Mouse (Mus musculus) CH12.LX (cell line): Measurements from ENCODE around the gene Cds1. TPM values are rescaled to one million over a fixed set of nuclear protein-coding genes. Genes with fewer than 3 reads are reported as not detected.

Source experiments
- DNase-seq: peaks from one replicate; pipeline ENCODE4 v3.0.0-alpha.2; 2013; ENCODE audit errors: extremely low read depth
- H3K27ac ChIP-seq: 2 replicates; pipeline ENCODE4 v1.5.1; 2012; ENCODE audit warnings: low read depth, mild to moderate bottlenecking, control low read depth, moderate library complexity; ENCODE audit not compliant: insufficient read depth
- H3K27me3 ChIP-seq: replicated peaks from 2 replicates; pipeline ENCODE3; 2012; ENCODE audit warnings: inconsistent platforms
- H3K36me3 ChIP-seq, 2 experiments: replicated peaks in 1 of 2; 2 replicates each; pipeline versions ENCODE3 to v1.6.1; 2012; ENCODE audit warnings: inconsistent platforms in 1 of 2, low read length in 1 of 2, mild to moderate bottlenecking in 1 of 2, mixed read lengths in 1 of 2, moderate library complexity in 1 of 2; ENCODE audit not compliant: control insufficient read depth in 1 of 2, insufficient read depth in 1 of 2
- H3K4me1 ChIP-seq, 2 experiments: 2 replicates each; pipeline ENCODE4 v1.6.1; 2012; ENCODE audit warnings: inconsistent platforms in 1 of 2, moderate library complexity in 1 of 2; ENCODE audit not compliant: insufficient read depth in 2 of 2, control insufficient read depth in 1 of 2
- H3K4me2 ChIP-seq: 2 replicates; pipeline ENCODE4 v1.6.1; 2012; ENCODE audit warnings: low read depth, mild to moderate bottlenecking, control low read depth; ENCODE audit not compliant: poor library complexity, insufficient read depth, severe bottlenecking
- H3K4me3 ChIP-seq, 3 experiments: fragments of 150-350 bp in 1 of 3; sonication (generic) in 1 of 3; replicated peaks in 1 of 3; 2 replicates each; pipeline versions ENCODE3 to v1.5.1; 2011 to 2012; ENCODE audit warnings: low read depth in 2 of 3, low read length in 2 of 3, mild to moderate bottlenecking in 2 of 3, moderate library complexity in 2 of 3, control low read depth in 1 of 3, improper control_type of control experiment in 1 of 3, inconsistent platforms in 1 of 3, mixed read lengths in 1 of 3; ENCODE audit not compliant: poor library complexity in 1 of 3
- H3K79me2 ChIP-seq: replicated peaks from 2 replicates; pipeline ENCODE4 v1.6.1; 2012; ENCODE audit warnings: mild to moderate bottlenecking, moderate library complexity; ENCODE audit not compliant: control insufficient read depth, poor library complexity, insufficient read depth, severe bottlenecking; ENCODE audit errors: extremely low read depth
- H3K9ac ChIP-seq: 2 replicates; pipeline ENCODE4 v1.6.1; 2012; ENCODE audit warnings: low read depth, mild to moderate bottlenecking, control low read depth, moderate library complexity; ENCODE audit not compliant: insufficient read depth
- H3K9me3 ChIP-seq: replicated peaks from 2 replicates; pipeline ENCODE3; 2012; ENCODE audit warnings: low read length, inconsistent platforms, mixed read lengths
- BHLHE40 ChIP-seq: IDR thresholded peaks from 2 replicates; pipeline ENCODE4 v1.6.1; 2011; ENCODE audit warnings: mild to moderate bottlenecking, low read depth, low read length, improper control_type of control experiment
- E2F4 ChIP-seq: IDR thresholded peaks from 2 replicates; pipeline ENCODE4 v1.6.1; 2011; ENCODE audit warnings: low read depth, low read length, improper control_type of control experiment; ENCODE audit not compliant: insufficient replicate concordance
- IRF4 ChIP-seq: IDR thresholded peaks from 2 replicates; pipeline ENCODE4 v1.6.1; 2014; ENCODE audit warnings: low read depth, mild to moderate bottlenecking, inconsistent platforms, low read length, improper control_type of control experiment
- KAT2A ChIP-seq: IDR thresholded peaks from 2 replicates; pipeline ENCODE4 v1.6.1; 2012; ENCODE audit warnings: low read length, improper control_type of control experiment, inconsistent platforms; ENCODE audit not compliant: insufficient replicate concordance
- MAFK ChIP-seq: IDR thresholded peaks from 2 replicates; pipeline ENCODE4 v1.6.1; 2011; ENCODE audit warnings: low read length, improper control_type of control experiment; ENCODE audit not compliant: insufficient replicate concordance
- MAX ChIP-seq: IDR thresholded peaks from 2 replicates; pipeline ENCODE4 v1.6.1; 2011; ENCODE audit warnings: low read length, improper control_type of control experiment
- MYC ChIP-seq: IDR thresholded peaks from 2 replicates; pipeline ENCODE4 v1.6.1; 2011; ENCODE audit warnings: low read depth, mild to moderate bottlenecking, improper control_type of control experiment, low read length
- POLR2AphosphoS2 ChIP-seq: IDR thresholded peaks from 2 replicates; pipeline ENCODE4 v1.6.1; 2011; ENCODE audit warnings: low read depth, low read length, improper control_type of control experiment
- SIN3A ChIP-seq: IDR thresholded peaks from 2 replicates; pipeline ENCODE4 v1.6.1; 2012; ENCODE audit warnings: low read length, improper control_type of control experiment, inconsistent platforms
- SMC3 ChIP-seq: IDR thresholded peaks from 2 replicates; pipeline ENCODE4 v1.6.1; 2011; ENCODE audit warnings: low read depth, low read length, improper control_type of control experiment
- TCF12 ChIP-seq: IDR thresholded peaks from 2 replicates; pipeline ENCODE4 v1.6.1; 2014; ENCODE audit warnings: low read depth, mild to moderate bottlenecking, inconsistent platforms, low read length, improper control_type of control experiment
- UBTF ChIP-seq: IDR thresholded peaks from 2 replicates; pipeline ENCODE4 v1.6.1; 2012; ENCODE audit warnings: low read depth, mild to moderate bottlenecking, inconsistent platforms, low read length, improper control_type of control experiment, moderate library complexity
- dilution Hi-C: fragments of 300-500 bp; cut with MboI; formaldehyde crosslinking; loops from 2 replicates; pipeline ENCODE4 v1.14.3; 2020; ENCODE audit warnings: low sequenced_read_pairs; ENCODE audit not compliant: extremely low pct_unique_long_range_greater_than_20kb, extremely low pct_ligation_motif_present
- in situ Hi-C: fragments of 300-500 bp; cut with MboI; formaldehyde crosslinking; loops from 3 replicates; pipeline ENCODE4 v1.14.3; 2019; ENCODE audit warnings: low sequenced_read_pairs, low pct_ligation_motif_present, low pct_unique_long_range_greater_than_20kb, mixed read lengths
- polyA plus RNA-seq: library from polyadenylated mRNA; unstranded; fragments of >175 nt; gene quantifications from 2 replicates; pipeline ENCODE4 v1.2.1, GENCODE M21; 2012; ENCODE audit warnings: low read depth; ENCODE audit not compliant: insufficient read length
- total RNA-seq, 2 experiments: library from RNA; depleted of rRNA; stranded (reverse); fragments of 300-350 nt in 1 of 2; fragments of >200 nt in 1 of 2; gene quantifications; 2 replicates each; pipeline ENCODE4 v1.2.3; 2012 to 2014

The Cds1 gene
- total and polyA plus RNA-seq, 3 experiments = not detected

GRCm38 (mm10) chr5:101753680-101754079 is 11.2 kb upstream of the Cds1 start:
- Histone ChIP-seq H3K9ac (no peak overlapping the region), H3K27me3 (no peaks in the 10 kb centered on the region), H3K9me3 (peaks cover 41% of the 10 kb centered on the region), H3K4me3 (no peak overlapping the region), H3K4me1 (no peaks in the 10 kb centered on the region), H3K79me2 (no peaks in the 10 kb centered on the region), H3K4me2 (no peak overlapping the region), H3K27ac (no peak overlapping the region), H3K36me3 (no peaks in the 10 kb centered on the region)
- dilution Hi-C loops (no loop called here), in situ Hi-C loops (no loop called here)
- no peak for DNase-seq
- TF ChIP-seq UBTF (no peak), BHLHE40 (no peak), IRF4 (no peak)

GRCm38 (mm10) chr5:101757669-101758068 is 7.3 kb upstream of the Cds1 start:
- H3K36me3 ChIP-seq = no peaks in the 10 kb centered on the region
- no peak overlapping the region for H3K9ac ChIP-seq
- no peak for DNase-seq
- no peaks in the 10 kb centered on the region for H3K4me1 ChIP-seq
- no peak overlapping the region for H3K27ac ChIP-seq
- no peak overlapping the region for H3K4me2 ChIP-seq
- no peaks in the 10 kb centered on the region for H3K79me2 ChIP-seq
- in situ Hi-C loops = no loop called here
- TF ChIP-seq E2F4 (no peak), POLR2AphosphoS2 (no peak)
- TF ChIP-seq, all 38 proteins: peak for 0
- Histone ChIP-seq H3K9me3 (peaks cover 71% of the 10 kb centered on the region), H3K27me3 (no peaks in the 10 kb centered on the region), H3K4me3 (no peak overlapping the region)
- dilution Hi-C loops = no loop called here

- Histone ChIP-seq H3K4me1 (no peaks in the 10 kb centered on the region), H3K27ac (no peak overlapping the region), H3K27me3 (no peaks in the 10 kb centered on the region), H3K9ac (no peak overlapping the region), H3K9me3 (peaks cover 83% of the 10 kb centered on the region), H3K36me3 (no peaks in the 10 kb centered on the region), H3K4me2 (no peak overlapping the region), H3K4me3 (no peak overlapping the region), H3K79me2 (no peaks in the 10 kb centered on the region)
- in situ Hi-C loops = no loop called here
- dilution Hi-C loops = no loop called here
- TF ChIP-seq KAT2A (no peak), SMC3 (no peak), SIN3A (no peak), MYC (no peak), E2F4 (no peak), MAX (no peak), MAFK (no peak), TCF12 (no peak)
- DNase-seq = no peak
Measured at GRCm38 (mm10) chr5:101761685-101762084, 3.2 kb upstream of the Cds1 start.
